Mouse (Mus musculus) urinary bladder, postnatal 14 days (tissue): ENCODE results near the gene Oas1g.
"Not testable (repeated sequence)": the region's sequence is repeated elsewhere in the genome, so short reads cannot be mapped to it uniquely, and the experiment has no call there.

Experiments
- DNase-seq: peaks from one replicate; pipeline ENCODE4 v3.0.0; 2021; ENCODE audit warnings: low spot score

Oas1g gene

DNA sequence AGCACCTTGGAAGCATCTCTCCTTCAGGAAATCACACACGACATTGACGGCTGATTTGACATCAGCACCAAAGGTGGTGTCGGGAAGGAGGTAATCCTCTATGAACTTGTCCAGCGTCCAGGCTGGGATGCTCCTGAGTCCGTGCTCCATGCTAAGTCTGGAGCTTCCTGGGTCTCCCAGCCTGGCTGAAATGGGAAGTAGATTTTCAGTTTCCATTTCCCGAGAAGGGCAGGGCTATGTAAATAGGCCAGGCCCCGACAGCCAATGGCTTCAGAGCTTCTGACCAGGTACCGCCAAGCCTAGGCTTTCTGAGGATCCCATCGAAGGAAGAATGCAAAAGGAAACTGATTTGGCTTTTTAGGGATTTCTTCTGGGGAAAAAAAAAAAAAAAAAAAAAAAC lies at the start of gene Oas1g:
Gene Oas1g, minus strand, starts transcription at position 201 of the 400 bp plus-strand sequence.
- DNase-seq: not testable (repeated sequence)

- DNase-seq: no peak
These were observed 46.6 kb upstream of the Oas1g start for GRCm38 (mm10) chr5:120933966-120934365.

DNA sequence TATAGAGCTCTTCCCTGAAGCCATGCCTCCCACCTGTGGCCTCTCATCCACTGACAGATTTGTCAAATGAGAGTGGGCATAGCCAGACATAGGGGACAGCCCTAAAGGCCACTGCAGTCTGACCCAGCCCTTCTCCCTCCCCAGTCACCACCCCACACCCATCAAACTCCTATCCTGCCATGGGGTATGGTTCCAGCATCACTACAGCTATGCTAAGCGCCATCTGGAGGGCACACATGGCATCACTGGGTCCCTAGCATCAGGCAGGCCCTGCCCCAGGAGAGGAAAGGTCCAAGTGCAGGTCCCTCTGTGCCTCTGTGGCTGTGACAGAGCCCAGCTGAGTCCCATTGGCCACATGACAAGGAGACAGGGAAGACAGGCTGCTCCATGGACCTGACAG lies 39.6 kb upstream of the Oas1g start:
- no peak for DNase-seq

DNA sequence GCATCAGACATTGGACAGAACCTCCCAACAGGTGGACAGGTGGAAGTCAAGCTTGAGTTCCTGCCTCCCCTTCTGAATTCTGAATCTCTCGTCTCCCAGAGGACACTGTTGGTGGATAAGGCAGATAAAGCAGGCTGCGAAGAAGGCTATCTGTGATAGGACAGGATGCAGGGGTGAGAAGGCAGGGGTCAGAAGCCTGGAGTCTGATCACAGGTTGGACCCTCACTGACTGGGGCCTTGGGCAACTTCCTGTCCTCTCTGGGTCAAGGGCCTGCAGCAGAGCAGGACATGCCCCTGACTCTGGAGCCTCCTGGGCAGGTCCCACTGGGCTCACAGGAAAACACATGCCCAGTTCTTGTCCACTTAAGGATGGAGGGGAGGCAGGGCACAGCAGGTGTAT lies 38.9 kb upstream of the Oas1g start:
- not testable (repeated sequence) for DNase-seq

DNA sequence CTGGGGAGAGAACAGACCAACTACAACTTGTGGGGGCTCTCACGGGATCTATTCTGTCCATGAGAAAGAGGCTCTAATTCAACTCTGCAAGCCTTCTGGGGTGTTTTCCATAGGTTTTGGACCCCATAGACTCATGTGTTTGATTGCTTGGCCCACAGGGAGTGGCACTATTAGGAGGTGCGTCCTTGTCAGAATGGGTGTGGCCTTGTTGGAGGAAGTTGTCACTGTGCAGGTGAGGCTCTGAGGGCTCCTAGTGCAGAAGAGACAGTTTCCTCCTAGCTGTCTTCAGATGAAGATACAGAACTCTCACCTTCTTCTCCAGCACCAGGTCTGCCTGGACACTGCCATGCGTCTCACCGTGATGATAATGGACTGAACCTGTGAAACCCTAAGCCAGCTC lies 37.1 kb upstream of the Oas1g start:
- not testable (repeated sequence) for DNase-seq

GRCm38 (mm10) chr5:120923969-120924368 lies 36.6 kb upstream of the Oas1g start:
- DNase-seq: no peak

DNA sequence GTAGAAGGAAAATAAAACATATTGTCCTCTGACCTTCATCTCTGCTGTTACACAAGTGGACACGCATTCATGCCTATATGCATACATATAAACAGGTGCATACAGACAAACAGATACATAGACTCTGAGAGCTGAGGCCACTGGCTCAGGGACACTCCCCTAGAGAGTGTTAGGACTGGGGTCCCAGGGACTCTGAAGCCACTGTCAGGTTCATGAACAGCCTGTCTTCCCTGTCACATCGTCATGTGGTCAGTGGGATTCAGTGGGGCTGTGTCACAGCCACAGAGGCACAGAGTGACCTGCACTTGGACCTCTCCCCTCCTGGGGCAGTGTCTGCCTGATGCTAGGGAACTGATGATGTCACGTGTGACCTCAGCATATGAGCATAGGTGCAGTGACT lies 32.9 kb upstream of the Oas1g start:
- no peak for DNase-seq

DNA sequence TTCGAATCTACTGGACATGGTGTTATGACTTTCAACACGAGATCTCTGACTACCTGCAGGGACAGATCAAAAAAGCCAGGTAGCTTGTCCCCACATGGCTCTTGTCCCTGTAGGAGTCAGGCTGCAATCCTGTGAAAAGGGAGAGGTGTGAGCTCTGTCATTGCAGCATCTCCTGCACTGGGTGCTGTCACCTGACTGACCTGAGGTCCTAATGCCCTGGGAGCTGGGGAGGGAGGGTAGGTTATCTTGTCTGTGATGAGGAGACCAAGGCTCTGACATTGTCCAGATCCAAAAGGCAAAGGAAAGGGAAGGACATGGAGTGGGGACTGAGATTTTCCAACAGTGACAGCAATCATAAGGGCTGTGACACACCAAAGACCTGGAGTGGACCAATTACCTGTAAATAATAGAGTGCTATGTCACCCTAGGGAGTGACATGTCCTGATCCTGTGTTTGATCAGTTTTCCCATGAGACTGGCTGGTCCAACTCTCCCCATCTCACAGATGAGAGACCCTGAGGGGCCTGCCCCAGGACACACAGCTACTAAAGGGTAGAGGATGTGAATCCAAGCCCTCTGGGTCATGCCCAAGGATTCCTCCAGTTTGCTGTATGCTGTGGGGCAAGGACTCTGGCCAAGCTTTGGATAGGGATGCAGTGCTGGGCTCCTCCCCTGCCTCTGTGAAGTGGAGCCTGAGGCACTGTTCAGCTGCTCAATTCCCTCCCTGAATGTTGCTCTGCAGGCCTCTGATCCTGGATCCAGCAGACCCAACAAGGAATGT lies 31.9 kb upstream of the Oas1g start:
- DNase-seq: not testable (repeated sequence)

DNA sequence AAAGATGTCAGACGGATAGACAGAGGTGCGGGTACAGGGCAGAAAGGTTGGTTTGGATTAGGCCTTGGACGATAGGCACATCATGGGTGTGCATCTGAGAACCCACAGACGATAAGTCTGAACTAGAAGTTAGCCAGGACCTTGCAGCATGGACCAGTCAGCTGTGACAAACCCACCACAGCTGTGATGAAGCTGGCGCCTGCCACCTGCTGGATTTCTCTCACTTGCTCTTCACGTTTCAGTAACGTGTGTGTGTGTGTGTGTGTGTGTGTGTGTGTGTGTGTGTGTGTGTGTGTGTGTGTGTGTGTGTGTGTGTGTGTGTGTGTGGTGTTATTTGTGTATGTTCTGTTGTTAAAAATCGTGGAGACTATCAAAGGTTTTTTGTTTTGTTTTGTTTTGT lies 26.8 kb upstream of the Oas1g start, which contains the start of gene Oas1d:
Gene Oas1d, plus strand, starts transcription at position 333 of the 400 bp plus-strand sequence.
- not testable (repeated sequence) for DNase-seq

- no peak for DNase-seq
These were observed 20.9 kb upstream of the Oas1g start for GRCm38 (mm10) chr5:120908196-120908920.

DNA sequence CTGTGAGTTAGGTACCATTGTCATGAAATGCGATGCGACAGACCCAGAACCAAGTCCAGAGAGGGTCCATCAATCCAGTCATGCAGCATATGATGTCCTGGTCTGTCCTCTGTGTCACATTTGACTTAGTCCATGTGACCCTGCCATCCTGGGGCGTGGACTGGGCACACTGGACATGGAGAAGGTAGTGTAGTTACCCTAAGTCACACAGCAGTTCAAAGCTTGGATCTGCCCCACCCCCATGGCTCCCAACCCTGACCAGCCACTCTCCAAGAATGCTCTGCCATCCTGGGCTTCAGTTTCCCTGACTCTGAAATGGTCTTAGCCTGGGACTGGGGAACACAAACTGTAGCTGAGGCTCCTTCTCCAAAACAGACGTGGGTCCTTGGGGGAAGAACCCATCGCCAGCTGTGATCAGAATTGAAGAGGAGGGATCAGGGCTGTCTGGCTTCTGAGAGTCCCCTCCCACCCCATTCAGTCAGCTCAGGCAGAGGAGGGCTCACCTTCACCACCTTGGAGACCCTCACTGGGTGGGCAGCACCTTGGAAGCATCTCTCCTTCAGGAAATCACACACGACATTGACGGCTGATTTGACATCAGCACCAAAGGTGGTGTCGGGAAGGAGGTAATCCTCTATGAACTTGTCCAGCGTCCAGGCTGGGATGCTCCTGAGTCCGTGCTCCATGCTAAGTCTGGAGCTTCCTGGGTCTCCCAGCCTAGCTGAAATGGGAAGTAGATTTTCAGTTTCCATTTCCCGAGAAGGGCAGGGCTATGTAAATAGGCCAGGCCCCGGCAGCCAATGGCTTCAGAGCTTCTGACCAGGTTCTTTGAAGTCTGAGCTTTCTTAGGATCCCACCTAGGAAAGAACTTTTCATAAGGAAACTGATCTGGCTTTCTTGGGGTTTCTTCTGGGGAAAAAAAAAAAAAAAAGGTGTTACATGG lies 19.6 kb upstream of the Oas1g start, which contains the start of gene Oas1a:
Gene Oas1a, minus strand, starts transcription at position 731 of the 943 bp plus-strand sequence.
- not testable (repeated sequence) for DNase-seq

DNA sequence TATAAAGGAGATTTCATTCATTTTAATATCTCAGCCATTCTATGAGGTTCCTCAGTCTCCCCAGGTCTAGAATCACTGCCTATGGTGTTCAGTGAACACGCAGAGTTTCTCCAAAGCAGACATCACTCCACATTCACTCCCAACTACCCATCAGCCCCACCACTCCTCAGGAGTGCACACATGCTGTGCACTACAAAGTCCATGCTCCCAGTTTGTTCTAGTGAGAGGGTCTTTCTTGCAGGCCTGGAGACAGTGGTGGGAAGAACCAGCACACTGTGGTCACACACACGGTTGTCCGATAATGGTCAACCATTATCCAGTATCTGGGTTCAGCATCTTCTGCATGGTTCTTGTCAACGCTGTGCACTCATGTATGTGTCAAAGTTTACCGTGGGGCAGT lies 14.6 kb upstream of the Oas1g start:
- DNase-seq: no peak

DNA sequence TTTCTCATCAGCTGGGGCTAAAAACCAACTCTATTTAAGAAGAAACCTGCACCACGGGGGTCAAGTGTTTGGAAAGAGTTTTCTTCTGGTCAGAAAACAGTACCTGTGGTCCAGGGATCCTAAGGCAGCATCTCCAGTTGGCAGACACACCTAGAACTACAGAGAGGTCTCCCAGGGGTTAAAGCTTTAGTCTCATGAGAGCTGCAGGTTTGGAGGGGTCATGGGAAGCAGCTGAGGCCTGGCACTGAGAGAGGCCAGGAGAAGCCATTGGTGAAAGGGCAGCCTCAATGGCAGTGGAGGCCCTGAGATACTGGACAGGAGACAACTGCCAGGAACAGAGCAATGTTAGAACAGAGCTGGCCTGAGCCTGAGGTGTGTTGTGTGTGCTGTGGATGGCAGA lies 13.3 kb upstream of the Oas1g start:
- no peak for DNase-seq

- no peak for DNase-seq
These were observed 11.3 kb upstream of the Oas1g start for GRCm38 (mm10) chr5:120898726-120899125.

DNA sequence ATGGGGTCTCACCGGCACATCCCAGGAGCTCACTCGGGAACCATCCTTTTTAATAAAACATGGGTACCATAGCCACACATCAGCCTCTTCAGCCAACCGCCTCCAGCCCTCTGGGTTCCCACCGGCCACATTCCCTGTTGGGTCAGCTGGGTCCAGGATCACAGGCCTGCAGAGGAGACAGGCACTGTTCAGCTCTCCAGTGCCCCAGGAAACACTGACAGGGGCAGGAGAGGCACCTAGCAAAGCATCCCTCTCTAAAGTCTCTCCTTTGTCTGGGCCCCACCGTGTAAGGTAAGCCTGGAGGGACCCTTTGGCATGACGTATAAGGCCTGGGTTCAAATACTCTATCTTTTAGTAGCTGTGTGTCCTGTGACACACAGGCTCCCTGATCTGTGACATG lies 10.9 kb upstream of the Oas1g start:
- DNase-seq: no peak

- no peak for DNase-seq
These were observed 8.0 kb upstream of the Oas1g start for GRCm38 (mm10) chr5:120895231-120895900.

DNA sequence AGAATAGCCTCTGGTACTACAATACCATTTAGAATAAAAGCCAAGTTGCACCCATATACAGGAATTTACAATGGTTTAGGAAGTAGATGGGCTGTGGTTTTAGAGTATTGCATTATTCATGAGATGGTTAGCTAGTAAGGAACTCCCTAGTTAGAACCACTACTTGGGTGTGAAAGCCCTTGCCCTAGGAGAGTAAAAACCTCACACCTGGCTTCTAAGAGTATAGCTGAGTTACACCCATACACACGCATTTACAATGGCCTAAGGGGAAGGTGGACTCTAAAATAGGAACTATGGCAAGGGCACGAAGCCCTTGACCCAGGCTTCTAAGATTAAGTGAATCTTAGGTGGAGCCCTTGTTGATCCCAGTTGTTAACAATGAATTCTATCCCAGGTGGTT lies 7.3 kb upstream of the Oas1g start:
- not testable (repeated sequence) for DNase-seq

- not testable (repeated sequence) for DNase-seq
These were observed 6.5 kb upstream of the Oas1g start for GRCm38 (mm10) chr5:120893866-120894265.

DNA sequence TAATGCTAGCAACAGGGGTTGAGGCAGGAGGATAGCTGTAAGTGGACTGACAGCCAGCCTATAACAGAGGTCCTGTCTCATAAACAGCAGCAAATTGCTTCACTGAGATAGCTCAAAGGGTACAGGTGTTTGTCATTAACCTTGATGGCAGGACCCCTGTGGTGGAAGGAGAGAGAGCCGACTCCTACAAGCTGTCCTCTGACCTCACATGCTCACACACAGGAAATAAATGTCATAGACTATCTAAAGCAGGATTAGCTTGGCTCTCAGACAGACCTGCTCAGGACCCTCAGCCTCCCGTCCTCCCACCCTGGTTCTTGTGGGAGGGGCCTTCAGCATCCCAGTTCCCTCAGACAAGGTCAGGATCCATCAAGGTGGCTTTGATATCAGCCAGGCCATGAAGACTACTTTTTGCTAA lies 4.8 kb upstream of the Oas1g start:
- DNase-seq: no peak

DNA sequence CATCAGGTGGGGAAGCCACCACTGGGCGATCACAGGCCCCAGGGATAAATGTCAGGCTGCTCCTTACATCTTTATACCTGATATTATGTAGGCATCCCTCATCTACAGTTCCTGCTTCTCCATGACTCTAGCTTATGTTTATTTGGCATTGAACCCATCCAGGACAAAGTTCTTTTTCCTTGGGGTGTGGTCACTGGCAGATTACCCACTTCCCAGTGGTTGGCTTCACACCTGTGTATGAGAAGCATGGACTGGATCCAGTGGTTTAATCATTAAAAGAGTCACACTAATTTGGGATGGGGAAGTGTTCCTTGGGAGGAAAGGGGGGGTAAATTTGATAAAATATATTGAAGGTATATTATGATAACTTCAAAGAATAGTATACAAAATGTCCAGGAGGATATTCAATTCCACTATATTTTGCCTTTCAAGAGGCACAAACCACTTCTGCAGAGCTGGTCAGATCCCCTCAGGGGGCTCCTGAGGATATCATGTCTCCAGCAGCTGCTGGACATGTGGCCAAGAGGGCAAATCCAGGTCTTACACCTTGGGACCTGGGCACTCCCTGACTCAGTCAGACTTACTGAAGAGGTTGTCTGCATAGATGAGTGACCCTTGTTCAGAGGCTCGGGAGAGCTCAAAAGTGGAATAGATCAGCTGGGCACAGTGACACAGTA lies 4.3 kb upstream of the Oas1g start:
- DNase-seq: not testable (repeated sequence)

GRCm38 (mm10) chr5:120890991-120891390 lies 3.6 kb upstream of the Oas1g start:
- DNase-seq: no peak
